Mouse (Mus musculus): ENCODE data around the gene Acads.
"Not testable (repeated sequence)": the region's sequence is repeated elsewhere in the genome, so short reads cannot be mapped to it uniquely, and the experiment has no call there.

Acads gene

DNA sequence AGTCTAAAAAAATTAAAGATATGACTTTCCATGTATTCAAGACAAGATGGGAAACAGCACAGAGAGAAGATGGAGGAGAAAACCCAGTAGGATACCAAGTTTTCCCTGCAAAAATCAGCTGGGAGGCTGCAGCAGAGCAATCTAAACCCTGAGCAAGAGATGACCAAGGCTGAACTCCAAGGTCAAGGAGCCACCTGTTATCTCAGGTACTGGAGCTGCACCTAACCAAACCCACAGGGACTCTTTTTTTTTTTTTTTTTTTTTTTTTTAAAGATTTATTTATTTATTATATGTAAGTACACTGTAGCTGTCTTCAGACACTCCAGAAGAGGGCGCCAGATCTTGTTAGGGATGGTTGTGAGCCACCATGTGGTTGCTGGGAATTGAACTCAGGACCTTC, 29.7 kb upstream of the Acads start:
- not testable (repeated sequence) for DNase-seq

DNA sequence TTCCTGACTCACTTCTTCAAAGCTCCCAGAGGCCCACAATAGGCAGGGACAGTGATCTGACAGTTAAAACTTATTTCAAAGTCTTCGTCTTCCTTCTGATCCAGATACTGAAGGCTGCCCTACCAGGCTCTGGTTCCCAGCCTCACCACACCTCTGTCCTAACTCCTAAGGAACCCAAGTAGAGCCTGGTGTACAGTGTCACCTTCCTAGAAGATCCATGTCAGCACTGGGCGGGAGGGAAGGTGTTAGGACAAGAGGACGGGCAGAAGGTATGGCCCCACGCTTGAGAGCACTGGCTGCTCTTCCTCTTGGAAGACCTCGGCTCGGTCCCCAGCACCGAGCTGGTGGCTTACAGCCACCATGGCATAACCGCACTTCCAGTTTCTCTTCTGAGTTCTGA, 29.2 kb upstream of the Acads start:
- DNase-seq = no peak

GRCm38 (mm10) chr5:115147388-115147787, 28.2 kb upstream of the Acads start:
- no peak for DNase-seq

DNA sequence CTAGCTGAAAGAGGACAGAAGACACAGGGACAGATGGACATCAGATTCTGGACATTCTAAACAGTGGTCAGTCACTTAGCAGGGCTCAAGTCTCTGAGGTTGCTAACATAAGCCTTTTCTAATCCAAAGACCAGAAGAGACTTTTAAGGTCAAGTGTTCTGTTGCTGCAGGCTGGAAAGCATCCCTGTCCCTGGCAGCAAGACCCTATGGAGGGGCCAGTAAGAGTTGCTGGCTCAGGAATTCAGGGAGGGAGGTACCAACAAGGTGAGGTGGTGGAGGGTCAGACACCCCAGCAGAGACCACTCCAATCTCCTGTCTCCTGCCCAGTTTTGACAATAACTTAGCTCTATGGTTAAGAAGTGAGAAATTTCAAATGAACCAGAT, 27.6 kb upstream of the Acads start:
- no peak for DNase-seq

GRCm38 (mm10) chr5:115145976-115146746, 27.0 kb upstream of the Acads start:
- DNase-seq = no peak

DNA sequence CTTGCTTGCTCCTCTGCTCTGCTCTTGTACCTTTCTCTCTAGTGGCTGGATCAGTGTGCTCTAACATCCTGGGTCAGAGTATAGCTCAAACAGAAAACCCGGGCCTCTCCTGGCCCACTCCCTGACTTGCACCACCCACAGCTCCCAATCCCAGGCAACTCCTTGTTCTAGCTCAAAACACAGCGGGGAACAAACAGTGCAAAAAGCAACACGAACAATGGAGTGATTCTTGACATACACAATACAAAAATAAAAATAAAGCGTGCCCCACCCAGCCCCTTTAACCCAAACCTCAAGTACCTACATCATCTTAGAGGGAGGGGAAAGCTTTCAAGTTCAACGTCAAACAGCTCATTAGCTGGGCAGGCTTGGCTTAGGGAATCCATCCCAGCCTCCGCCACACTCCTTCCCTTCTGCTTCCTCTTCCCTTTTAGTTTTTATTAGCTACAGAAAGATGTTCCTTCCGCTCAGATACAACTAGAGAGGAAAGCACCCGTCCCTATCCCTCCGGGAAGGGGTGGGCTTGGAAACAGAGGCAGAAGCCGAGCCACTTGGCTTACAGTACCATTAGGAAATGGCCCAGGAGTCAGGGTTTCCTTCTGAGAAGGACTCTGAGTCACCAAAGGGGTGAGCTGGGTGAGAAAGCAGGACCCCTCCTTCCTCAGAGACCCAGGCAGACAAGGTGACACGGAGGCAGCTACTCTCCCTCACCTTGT, 26.3 kb upstream of the Acads start:
- no peak for DNase-seq

DNA sequence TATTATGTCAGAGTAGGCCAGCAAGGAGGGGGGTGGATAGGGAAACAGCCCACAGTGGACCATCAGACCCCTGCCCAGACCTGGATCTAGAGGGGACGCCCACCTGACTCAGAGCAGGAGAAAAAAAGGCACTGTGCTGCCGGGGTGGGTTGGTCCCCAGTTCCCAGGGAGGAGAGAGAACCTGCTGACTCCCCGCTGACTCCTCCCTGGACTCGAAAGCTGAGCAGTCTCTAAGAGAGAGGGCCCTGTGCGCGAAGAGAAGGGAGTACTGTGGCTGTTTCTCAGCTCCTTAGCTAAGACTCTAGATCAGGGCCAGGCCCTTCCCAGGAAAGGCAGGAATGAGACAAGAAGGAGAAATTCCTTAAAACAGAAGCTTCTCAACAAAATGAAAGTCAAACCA, 25.3 kb upstream of the Acads start:
- DNase-seq = no peak

GRCm38 (mm10) chr5:115143552-115143951, 24.4 kb upstream of the Acads start:
- no peak for DNase-seq

GRCm38 (mm10) chr5:115142166-115142697, 23.1 kb upstream of the Acads start:
- DNase-seq = no peak

GRCm38 (mm10) chr5:115140726-115141125, 21.6 kb upstream of the Acads start:
- DNase-seq = no peak

GRCm38 (mm10) chr5:115139124-115139523, 20.0 kb upstream of the Acads start:
- no peak for DNase-seq

DNA sequence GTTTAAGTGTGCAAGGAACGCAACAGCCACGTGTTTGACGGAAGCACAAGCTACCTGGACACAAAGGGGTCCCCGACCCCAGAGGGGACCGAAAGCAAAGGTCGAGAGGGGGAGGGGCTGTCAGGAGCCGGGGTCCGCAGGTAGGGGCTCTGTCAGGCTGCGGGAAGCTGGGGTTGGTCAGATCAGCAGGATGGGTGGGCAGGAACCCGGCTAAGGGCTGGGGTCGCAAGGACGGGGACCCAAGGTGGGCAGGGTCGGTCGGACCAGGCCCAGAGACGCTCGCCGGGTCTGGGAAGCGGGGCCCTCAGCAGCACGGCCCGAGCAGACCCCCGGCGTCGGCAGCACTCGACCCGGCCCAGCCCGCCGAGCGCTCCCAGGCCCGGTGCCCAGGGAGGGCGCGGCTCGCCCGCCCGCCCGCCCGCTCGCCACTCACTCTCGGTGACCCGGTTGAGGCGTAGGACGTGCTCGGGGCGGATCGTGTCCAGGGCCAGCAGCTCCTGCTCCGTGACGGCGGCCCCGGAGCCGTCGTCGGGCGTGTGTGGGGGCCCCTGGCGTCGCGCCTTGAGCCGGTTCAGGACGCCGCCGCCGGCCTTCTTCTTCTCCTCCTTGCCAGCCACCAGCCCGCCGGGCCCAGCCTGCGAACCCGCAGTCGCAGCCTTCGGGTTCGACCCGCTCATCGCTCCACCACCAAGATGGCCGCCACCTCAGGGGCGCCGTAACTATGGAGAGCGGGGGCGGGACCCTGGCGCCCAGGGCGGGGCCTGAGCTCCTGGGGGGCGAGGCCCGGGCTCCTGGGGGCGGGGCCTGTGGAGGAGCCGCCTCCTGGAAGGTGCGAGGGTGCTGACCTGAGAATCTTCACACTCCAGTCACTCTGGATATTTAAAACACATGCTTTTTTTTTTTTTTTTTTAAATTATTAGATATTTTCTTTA, 15.4 kb upstream of the Acads start, which contains the start of gene Unc119b:
Gene Unc119b (minus strand): TSS at position 742 of the 932 bp plus-strand sequence.
- peak; percentile 90 for DNase-seq

- DNase-seq = no peak
Measured at GRCm38 (mm10) chr5:115133358-115134066, 14.4 kb upstream of the Acads start.

- DNase-seq = no peak
Measured at GRCm38 (mm10) chr5:115132465-115132864, 13.3 kb upstream of the Acads start.

- no peak for DNase-seq
Measured at GRCm38 (mm10) chr5:115129328-115129727, 10.2 kb upstream of the Acads start.

DNA sequence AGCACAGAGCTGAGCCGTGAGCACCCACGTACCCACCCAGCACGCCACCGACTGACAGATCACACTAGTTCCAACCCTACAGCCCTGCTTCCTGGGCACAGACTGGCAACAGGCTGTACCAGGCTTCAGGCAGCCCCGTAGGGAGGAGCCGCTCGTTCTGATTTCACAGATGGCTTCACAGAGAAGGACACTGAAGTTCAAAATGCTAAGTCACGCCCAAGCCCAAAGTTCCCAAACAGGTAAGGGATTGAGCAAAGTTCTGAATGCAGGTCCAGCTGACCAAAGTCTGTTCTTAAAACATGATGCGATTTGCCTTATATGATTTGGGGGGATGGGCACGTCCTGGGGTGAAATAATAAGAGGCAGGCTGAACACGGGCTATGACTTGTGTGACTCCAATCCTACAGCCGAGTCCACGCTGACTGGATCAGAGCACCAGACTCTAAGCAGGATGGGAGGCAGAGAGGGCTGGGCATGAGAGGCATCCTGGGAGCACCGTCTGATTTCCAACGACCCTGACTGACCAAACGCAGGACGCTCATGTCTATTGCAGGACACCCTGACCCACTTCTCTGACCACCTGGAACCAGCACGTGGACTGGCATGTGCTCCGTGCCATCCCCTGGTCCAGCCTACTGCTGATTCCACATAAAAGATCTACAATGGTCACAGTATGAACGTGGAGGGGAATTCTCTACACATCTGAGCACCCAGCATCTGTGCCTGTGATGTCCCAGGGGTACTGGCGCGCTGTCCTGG, 8.5 kb upstream of the Acads start:
- DNase-seq = peak; percentile 87

GRCm38 (mm10) chr5:115126578-115127312, 7.6 kb upstream of the Acads start:
- DNase-seq = no peak

- peak; percentile 82 for DNase-seq
Measured at GRCm38 (mm10) chr5:115125211-115125871, 6.2 kb upstream of the Acads start.

- DNase-seq = no peak
Measured at GRCm38 (mm10) chr5:115124690-115125089, 5.5 kb upstream of the Acads start.

- no peak for DNase-seq
Measured at GRCm38 (mm10) chr5:115120978-115121377, 1.8 kb upstream of the Acads start.
